Mouse (Mus musculus) MEL (cell line): ENCODE results near the gene Gtf2ird1. TPM values are rescaled to one million over a fixed set of nuclear protein-coding genes. Genes with fewer than 3 reads are reported as not detected.
A peak's percentile ranks its signal among the peaks of the same experiment; 100 is the strongest.

Experiments
- DNase-seq: peaks from one replicate; pipeline ENCODE4 v3.0.0; 2011; ENCODE audit warnings: low read depth, low spot score
- H3K27ac ChIP-seq: 2 replicates; pipeline ENCODE4 v1.5.1; 2012; ENCODE audit warnings: low read depth, mild to moderate bottlenecking, control low read depth, low read length, moderate library complexity; ENCODE audit not compliant: control insufficient read depth
- H3K27me3 ChIP-seq, 2 experiments: fragments of 150-350 bp in 1 of 2; sonication (generic) in 1 of 2; 2 replicates each; pipeline ENCODE4 v1.6.1; 2012; ENCODE audit warnings: low read length in 2 of 2, mild to moderate bottlenecking in 2 of 2, improper control_type of control experiment in 1 of 2, moderate library complexity in 1 of 2; ENCODE audit not compliant: insufficient read depth in 2 of 2, control insufficient read depth in 1 of 2
- H3K36me3 ChIP-seq, 2 experiments: 2 replicates each; pipeline ENCODE4 v1.6.1; 2012 to 2014; ENCODE audit warnings: low read length in 2 of 2, improper control_type of control experiment in 1 of 2, inconsistent platforms in 1 of 2, mild to moderate bottlenecking in 1 of 2; ENCODE audit not compliant: insufficient read depth in 2 of 2, control insufficient read depth in 1 of 2
- H3K4me1 ChIP-seq, 2 experiments: fragments of 150-350 bp in 1 of 2; sonication (generic) in 1 of 2; 2 replicates each; pipeline ENCODE4 v1.6.1; 2012; ENCODE audit warnings: low read length in 2 of 2, improper control_type of control experiment in 1 of 2, mild to moderate bottlenecking in 1 of 2; ENCODE audit not compliant: insufficient read depth in 2 of 2, control insufficient read depth in 1 of 2
- H3K4me3 ChIP-seq, 2 experiments: fragments of 150-350 bp in 1 of 2; sonication (generic) in 1 of 2; 2 replicates each; pipeline ENCODE4 v1.5.1; 2012; ENCODE audit warnings: low read depth in 2 of 2, low read length in 2 of 2, mild to moderate bottlenecking in 2 of 2, moderate library complexity in 2 of 2, control low read depth in 1 of 2, improper control_type of control experiment in 1 of 2; ENCODE audit not compliant: control insufficient read depth in 1 of 2, insufficient read depth in 1 of 2
- H3K79me2 ChIP-seq: 2 replicates; pipeline ENCODE4 v1.6.1; 2012; ENCODE audit warnings: mild to moderate bottlenecking, low read length, moderate library complexity; ENCODE audit not compliant: control insufficient read depth, poor library complexity, insufficient read depth
- H3K9ac ChIP-seq: 2 replicates; pipeline ENCODE4 v1.6.1; 2012; ENCODE audit warnings: low read depth, mild to moderate bottlenecking, control low read depth, low read length, moderate library complexity; ENCODE audit not compliant: control insufficient read depth, poor library complexity, severe bottlenecking
- H3K9me3 ChIP-seq: fragments of 150-350 bp; sonication (generic); replicated peaks from 2 replicates; pipeline ENCODE4 v1.6.1; 2012; ENCODE audit warnings: mild to moderate bottlenecking, low read length, improper control_type of control experiment, moderate library complexity; ENCODE audit not compliant: insufficient read depth
- BHLHE40 ChIP-seq: IDR thresholded peaks from 2 replicates; pipeline ENCODE4 v1.6.1; 2012; ENCODE audit warnings: low read depth, mild to moderate bottlenecking, inconsistent platforms, low read length, improper control_type of control experiment, borderline replicate concordance
- CHD1 ChIP-seq: IDR thresholded peaks from 2 replicates; pipeline ENCODE4 v1.6.1; 2012; ENCODE audit warnings: low read depth, mild to moderate bottlenecking, inconsistent platforms, low read length, improper control_type of control experiment
- CHD2 ChIP-seq: IDR thresholded peaks from 2 replicates; pipeline ENCODE4 v1.6.1; 2011; ENCODE audit warnings: low read length, improper control_type of control experiment
- CTCF ChIP-seq, 3 experiments: IDR thresholded peaks in 2 of 3; conservative IDR thresholded peaks in 1 of 3; 2 replicates each; pipeline ENCODE4 v1.5.1; 2011 to 2012; ENCODE audit warnings: low read length in 3 of 3, low read depth in 2 of 3, mild to moderate bottlenecking in 2 of 3, improper control_type of control experiment in 1 of 3, inconsistent platforms in 1 of 3, mixed read lengths in 1 of 3, moderate library complexity in 1 of 3; ENCODE audit not compliant: control insufficient read depth in 1 of 3, insufficient read depth in 1 of 3, poor library complexity in 1 of 3, severe bottlenecking in 1 of 3
- ELF1 ChIP-seq: IDR thresholded peaks from 2 replicates; pipeline ENCODE4 v1.6.1; 2014; ENCODE audit warnings: low read depth, mild to moderate bottlenecking, inconsistent platforms, low read length, improper control_type of control experiment, moderate library complexity
- EP300 ChIP-seq, 2 experiments: IDR thresholded peaks; 2 replicates each; pipeline ENCODE4 v1.6.1; 2011; ENCODE audit warnings: improper control_type of control experiment in 2 of 2, low read length in 2 of 2, low read depth in 1 of 2, mild to moderate bottlenecking in 1 of 2
- ETS1 ChIP-seq: IDR thresholded peaks from 2 replicates; pipeline ENCODE4 v1.6.1; 2012; ENCODE audit warnings: low read depth, mild to moderate bottlenecking, inconsistent platforms, low read length, improper control_type of control experiment, moderate library complexity
- GATA1 ChIP-seq: IDR thresholded peaks from 2 replicates; pipeline ENCODE4 v1.6.1; 2011; ENCODE audit warnings: low read depth, low read length, improper control_type of control experiment
- HCFC1 ChIP-seq: IDR thresholded peaks from 2 replicates; pipeline ENCODE4 v1.6.1; 2012; ENCODE audit warnings: low read depth, mild to moderate bottlenecking, inconsistent platforms, low read length, improper control_type of control experiment, moderate library complexity
- JUND ChIP-seq: IDR thresholded peaks from 2 replicates; pipeline ENCODE4 v1.6.1; 2011; ENCODE audit warnings: low read depth, mild to moderate bottlenecking, improper control_type of control experiment, low read length
- KAT2A ChIP-seq: conservative IDR thresholded peaks from 2 replicates; pipeline ENCODE4 v1.6.1; 2012; ENCODE audit warnings: low read depth, low read length, improper control_type of control experiment, inconsistent platforms
- MAFK ChIP-seq: IDR thresholded peaks from 2 replicates; pipeline ENCODE4 v1.6.1; 2011; ENCODE audit warnings: low read depth, mild to moderate bottlenecking, low read length, improper control_type of control experiment, borderline replicate concordance
- MAX ChIP-seq: IDR thresholded peaks from 2 replicates; pipeline ENCODE4 v1.6.1; 2011; ENCODE audit warnings: low read length, improper control_type of control experiment
- MAZ ChIP-seq: IDR thresholded peaks from 2 replicates; pipeline ENCODE4 v1.6.1; 2012; ENCODE audit warnings: low read depth, mild to moderate bottlenecking, inconsistent platforms, low read length, improper control_type of control experiment
- MEF2A ChIP-seq: IDR thresholded peaks from 2 replicates; pipeline ENCODE4 v1.6.1; 2014; ENCODE audit warnings: low read depth, mild to moderate bottlenecking, inconsistent platforms, low read length, improper control_type of control experiment; ENCODE audit not compliant: poor library complexity, insufficient replicate concordance, severe bottlenecking; ENCODE audit errors: extremely low read depth
- MYB ChIP-seq: IDR thresholded peaks from 2 replicates; pipeline ENCODE4 v1.6.1; 2011; ENCODE audit warnings: mild to moderate bottlenecking, low read depth, low read length, improper control_type of control experiment
- MYC ChIP-seq: IDR thresholded peaks from 2 replicates; pipeline ENCODE4 v1.6.1; 2011; ENCODE audit warnings: low read depth, mild to moderate bottlenecking, low read length, improper control_type of control experiment, moderate library complexity
- NRF1 ChIP-seq: IDR thresholded peaks from 2 replicates; pipeline ENCODE4 v1.6.1; 2014; ENCODE audit warnings: low read depth, mild to moderate bottlenecking, inconsistent platforms, low read length, improper control_type of control experiment, moderate library complexity; ENCODE audit not compliant: poor library complexity, insufficient read depth, severe bottlenecking
- POLR2A ChIP-seq, 2 experiments: IDR thresholded peaks; 2 replicates each; pipeline ENCODE4 v1.6.1; 2011 to 2012; ENCODE audit warnings: low read length in 2 of 2, mild to moderate bottlenecking in 2 of 2, control low read depth in 1 of 2, improper control_type of control experiment in 1 of 2, low read depth in 1 of 2, moderate library complexity in 1 of 2; ENCODE audit not compliant: control insufficient read depth in 1 of 2, insufficient read depth in 1 of 2, poor library complexity in 1 of 2
- POLR2AphosphoS2 ChIP-seq: IDR thresholded peaks from 2 replicates; pipeline ENCODE4 v1.6.1; 2011; ENCODE audit warnings: low read length, improper control_type of control experiment
- POLR2AphosphoS5 ChIP-seq: IDR thresholded peaks from 2 replicates; pipeline ENCODE4 v1.6.1; 2012; ENCODE audit warnings: low read depth, borderline replicate concordance, mild to moderate bottlenecking, inconsistent platforms, low read length, moderate library complexity, mixed read lengths
- RAD21 ChIP-seq: IDR thresholded peaks from 2 replicates; pipeline ENCODE4 v1.6.1; 2011; ENCODE audit warnings: mild to moderate bottlenecking, low read depth, low read length, improper control_type of control experiment
- RCOR1 ChIP-seq: IDR thresholded peaks from 2 replicates; pipeline ENCODE4 v1.6.1; 2012; ENCODE audit warnings: low read depth, mild to moderate bottlenecking, inconsistent platforms, low read length, improper control_type of control experiment
- SIN3A ChIP-seq: IDR thresholded peaks from 2 replicates; pipeline ENCODE4 v1.6.1; 2012; ENCODE audit warnings: low read length, improper control_type of control experiment, inconsistent platforms
- TAL1 ChIP-seq: IDR thresholded peaks from 2 replicates; pipeline ENCODE4 v1.6.1; 2012; ENCODE audit warnings: mild to moderate bottlenecking, inconsistent platforms, low read length, moderate library complexity, mixed read lengths
- TBP ChIP-seq: IDR thresholded peaks from 2 replicates; pipeline ENCODE4 v1.8.0; 2011; ENCODE audit warnings: low read depth, low read length, improper control_type of control experiment
- TCF12 ChIP-seq: IDR thresholded peaks from 2 replicates; pipeline ENCODE4 v1.6.1; 2014; ENCODE audit warnings: low read depth, mild to moderate bottlenecking, inconsistent platforms, low read length, improper control_type of control experiment, moderate library complexity
- UBTF ChIP-seq: IDR thresholded peaks from 2 replicates; pipeline ENCODE4 v1.6.1; 2012; ENCODE audit warnings: low read depth, mild to moderate bottlenecking, inconsistent platforms, low read length, improper control_type of control experiment, moderate library complexity, borderline replicate concordance; ENCODE audit not compliant: insufficient read depth
- USF1 ChIP-seq: IDR thresholded peaks from 2 replicates; pipeline ENCODE4 v1.6.1; 2014; ENCODE audit warnings: low read depth, mild to moderate bottlenecking, inconsistent platforms, low read length, improper control_type of control experiment, moderate library complexity
- USF2 ChIP-seq, 2 experiments: IDR thresholded peaks; 2 replicates each; pipeline ENCODE4 v1.6.1; 2011 to 2012; ENCODE audit warnings: improper control_type of control experiment in 2 of 2, low read length in 2 of 2, borderline replicate concordance in 1 of 2, inconsistent platforms in 1 of 2, low read depth in 1 of 2, mild to moderate bottlenecking in 1 of 2; ENCODE audit not compliant: insufficient read depth in 1 of 2
- ZC3H11A ChIP-seq: IDR thresholded peaks from 2 replicates; pipeline ENCODE4 v1.6.1; 2012; ENCODE audit warnings: low read depth, mild to moderate bottlenecking, inconsistent platforms, low read length, improper control_type of control experiment
- ZKSCAN1 ChIP-seq: IDR thresholded peaks from 2 replicates; pipeline ENCODE4 v1.6.1; 2012; ENCODE audit warnings: low read depth, mild to moderate bottlenecking, inconsistent platforms, low read length, improper control_type of control experiment, moderate library complexity
- ZMIZ1 ChIP-seq: IDR thresholded peaks from 2 replicates; pipeline ENCODE4 v1.6.1; 2012; ENCODE audit warnings: low read depth, mild to moderate bottlenecking, inconsistent platforms, low read length, improper control_type of control experiment, moderate library complexity
- ZNF384 ChIP-seq: IDR thresholded peaks from 2 replicates; pipeline ENCODE4 v1.6.1; 2012; ENCODE audit warnings: low read depth, mild to moderate bottlenecking, inconsistent platforms, low read length, improper control_type of control experiment
- polyA plus RNA-seq, 2 experiments: library from polyadenylated mRNA; stranded (reverse) in 1 of 2; unstranded in 1 of 2; fragments of >175 nt in 1 of 2; fragments of >200 nt in 1 of 2; gene quantifications; 2 replicates each; pipeline versions ENCODE4 v1.2.1 to v1.2.4; 2012; ENCODE audit warnings: low replicate concordance in 2 of 2, low read depth in 1 of 2; ENCODE audit not compliant: insufficient read length in 2 of 2, insufficient read depth in 1 of 2, missing spikeins in 1 of 2
- total RNA-seq: library from RNA; depleted of rRNA; stranded (reverse); fragments of 300-350 nt; gene quantifications from 2 replicates; pipeline ENCODE4 v1.2.3, GENCODE M21; 2012

Gtf2ird1 gene
- total and polyA plus RNA-seq, 3 experiments, result 15.2 to 54.7 TPM; not detected in 1

DNA sequence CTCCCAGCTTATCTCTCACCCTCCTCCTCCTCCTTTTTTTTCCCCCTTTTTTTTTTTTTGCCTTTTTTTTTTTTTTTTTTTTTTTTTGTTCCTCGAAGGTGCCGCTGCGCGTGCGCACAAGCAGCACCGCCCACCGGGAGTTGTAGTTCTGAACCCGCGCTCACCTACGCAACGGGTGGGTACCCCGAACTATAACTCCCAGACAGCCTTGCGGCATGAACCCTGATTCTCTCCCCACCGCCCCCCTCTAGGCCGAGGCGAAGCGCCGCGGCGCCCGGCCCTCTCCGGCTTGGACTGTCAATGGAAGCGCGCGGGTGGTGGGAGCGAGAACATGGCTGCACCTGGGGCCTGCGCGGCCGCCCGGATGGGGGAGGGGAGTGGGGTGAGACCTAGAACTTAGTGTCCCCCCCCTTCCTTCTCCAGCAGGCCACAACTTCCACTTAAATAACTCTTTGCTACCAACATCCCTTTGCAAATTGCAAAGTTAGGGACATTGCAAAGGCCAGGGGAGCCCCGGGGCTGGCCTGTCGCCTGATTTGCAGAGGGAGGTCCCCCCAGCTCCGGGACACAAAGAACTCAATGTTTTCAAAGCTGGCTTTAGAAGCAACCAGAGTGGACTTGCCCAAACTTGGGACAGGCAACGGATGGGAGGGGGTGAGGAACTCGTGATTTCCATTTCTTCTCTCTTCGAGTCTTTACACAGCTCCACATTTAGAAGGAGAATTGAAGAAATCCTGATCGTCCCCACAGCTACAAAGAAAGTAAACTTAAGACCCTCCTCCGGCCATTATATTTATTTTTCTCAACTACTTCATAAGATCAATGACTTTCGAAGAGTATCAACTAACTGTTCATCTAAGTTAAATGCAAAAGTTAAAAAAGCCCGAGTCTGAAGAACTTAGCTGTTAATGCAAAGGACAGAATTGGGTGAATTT, 141.6 kb downstream of the Gtf2ird1 start, which contains the start of gene Gtf2i:
Gene Gtf2i, minus strand, starts transcription at position 73 of the 935 bp plus-strand sequence.
- peak; percentile 98 for DNase-seq
- H3K36me3 ChIP-seq, result peaks cover 2 to 10% of the 10 kb centered on the region in 2 experiments
- peaks cover 0 to 1% of the 10 kb centered on the region in 2 experiments; a peak in 1 of 4 replicates for H3K27me3 ChIP-seq
- peaks cover 42% of the 10 kb centered on the region for H3K79me2 ChIP-seq
- H3K9ac ChIP-seq, result peak within 1 kb of the TSS; percentile 99
- H3K9me3 ChIP-seq, result no peaks in the 10 kb centered on the region
- H3K4me1 ChIP-seq, result peaks cover 2 to 7% of the 10 kb centered on the region in 2 experiments; a peak in 2 of 4 replicates
- H3K27ac ChIP-seq, result peak within 1 kb of the TSS; percentile 80
- H3K4me3 ChIP-seq, result peak within 1 kb of the TSS; percentile 89 to 94
- no peak for TF ChIP-seq SIN3A
- no peak; the same call in 1 of the 2 replicates for TF ChIP-seq CHD2
- TF ChIP-seq TAL1, result no peak
- TF ChIP-seq POLR2AphosphoS2, result peak; percentile 51; the same call in 1 of the 2 replicates
- no peak for TF ChIP-seq MYB
- TF ChIP-seq MAFK, result no peak
- no peak for TF ChIP-seq MEF2A
- TF ChIP-seq UBTF, result 0 out of 2 replicates have a peak, but pooled peaks have one; percentile 48
- peak; percentile 99 for TF ChIP-seq ZNF384
- TF ChIP-seq ZC3H11A, result no peak
- no peak; the same call in 1 of the 2 replicates for TF ChIP-seq MAX
- no peak for TF ChIP-seq GATA1
- TF ChIP-seq USF2 (IDR thresholded peaks at IDR 0.05; ENCODE audit: borderline replicate concordance in 1 of 2, insufficient read depth in 1 of 2, low read depth in 1 of 2, low read length in 2 of 2), result no peak
- peak; percentile 51; the same call in 1 of the 2 replicates for TF ChIP-seq TCF12
- no peak; the same call in 1 of the 2 replicates for TF ChIP-seq ELF1
- peak; percentile 85 for TF ChIP-seq NRF1
- TF ChIP-seq TBP, result peak; percentile 59; the same call in 1 of the 2 replicates
- TF ChIP-seq ETS1, result no peak
- TF ChIP-seq MYC, result peak; percentile 47; the same call in 1 of the 2 replicates
- TF ChIP-seq ZMIZ1, result no peak
- TF ChIP-seq POLR2A (IDR thresholded peaks at IDR 0.05; ENCODE audit: control insufficient read depth in 1 of 2, insufficient read depth in 1 of 2, low read depth in 1 of 2, low read length in 2 of 2, poor library complexity in 1 of 2), result peak; percentile 2 to 74; a peak in 2 of 4 replicates
- no peak for TF ChIP-seq POLR2AphosphoS5
- peak; percentile 86 for TF ChIP-seq KAT2A
- TF ChIP-seq RCOR1, result no peak
- TF ChIP-seq ZKSCAN1, result peak; percentile 38; the same call in 1 of the 2 replicates
- no peak for TF ChIP-seq EP300 (IDR thresholded peaks at IDR 0.05; ENCODE audit: low read depth in 1 of 2, low read length in 2 of 2)
- peak; percentile 97 for TF ChIP-seq HCFC1
- no peak for TF ChIP-seq CTCF (IDR thresholded peaks at IDR 0.05 in 2 of 3, conservative IDR thresholded peaks at IDR 0.05 in 1 of 3; ENCODE audit: control insufficient read depth in 1 of 3, insufficient read depth in 1 of 3, low read depth in 2 of 3, low read length in 3 of 3, poor library complexity in 1 of 3, severe bottlenecking in 1 of 3)
- peak; percentile 93 for TF ChIP-seq MAZ
- no peak for TF ChIP-seq JUND
- 0 out of 2 replicates have a peak, but pooled peaks have one; percentile 92 for TF ChIP-seq CHD1
- TF ChIP-seq USF1, result no peak
- no peak for TF ChIP-seq BHLHE40
- no peak for TF ChIP-seq RAD21
